Mouse (Mus musculus): ENCODE data around the gene Gm42791. TPM values are rescaled to one million over a fixed set of nuclear protein-coding genes. Genes with fewer than 3 reads are reported as not detected.

Gene Gm42791
- 0.42 TPM in 1 of 2 replicates, not detected in the other for polyA plus RNA-seq (2015; fragmentation: Nextera tagmentation; extraction: Ambion mirVana)

GRCm38 (mm10) chr5:148994706-148995414, at the start of gene Gm42791:
Gm42791 (minus strand) TSS chr5:148995147.

DNA sequence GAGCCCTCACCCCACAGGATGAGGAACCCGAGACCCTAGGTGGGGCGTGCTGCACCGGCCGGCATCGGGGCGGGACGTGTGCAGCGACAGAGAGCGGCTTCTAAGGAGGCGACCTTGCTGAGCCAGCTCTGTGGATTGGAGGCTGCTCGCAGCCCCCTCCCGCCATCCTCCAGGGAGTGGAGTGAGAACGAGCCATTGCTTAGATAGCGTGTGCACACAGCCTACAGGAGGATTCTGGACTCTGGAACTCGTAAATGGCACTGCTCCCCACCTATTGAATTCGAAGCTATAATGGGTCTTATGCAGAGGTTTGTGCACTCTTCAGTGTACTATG, 65.9 kb downstream of the Gm42791 start, which contains the start of gene Katnal1:
TSS of gene Katnal1 (minus strand) at position 205 of the 334 bp plus-strand sequence.

Other genes with a start within 250 kb of the Gm42791 start
- 5.8 and 5.9 TPM in 2 replicates for gene Katnal1, start 65.8 kb downstream of the Gm42791 start, polyA plus RNA-seq (2015; fragmentation: Nextera tagmentation; extraction: Ambion mirVana)
- 18.0 and 18.7 TPM in 2 replicates for gene Uspl1, start 189.2 kb upstream of the Gm42791 start, polyA plus RNA-seq (2015; fragmentation: Nextera tagmentation; extraction: Ambion mirVana)
- 522 and 663 TPM in 2 replicates for gene Hmgb1, start 189.3 kb upstream of the Gm42791 start, polyA plus RNA-seq (2015; fragmentation: Nextera tagmentation; extraction: Ambion mirVana)